Mouse (Mus musculus) cerebellum, adult (tissue): ENCODE measurements around the gene Erc2.

Source experiments
- ATAC-seq: cut with Nextera tagmentation; 2 replicates; pipeline ENCODE4 v1.9.2; 2017; ENCODE audit warnings: mild to moderate bottlenecking, moderate library complexity, mixed read lengths; ENCODE audit not compliant: insufficient number of reproducible peaks, low FRiP score, low TSS enrichment

The Erc2 gene

DNA sequence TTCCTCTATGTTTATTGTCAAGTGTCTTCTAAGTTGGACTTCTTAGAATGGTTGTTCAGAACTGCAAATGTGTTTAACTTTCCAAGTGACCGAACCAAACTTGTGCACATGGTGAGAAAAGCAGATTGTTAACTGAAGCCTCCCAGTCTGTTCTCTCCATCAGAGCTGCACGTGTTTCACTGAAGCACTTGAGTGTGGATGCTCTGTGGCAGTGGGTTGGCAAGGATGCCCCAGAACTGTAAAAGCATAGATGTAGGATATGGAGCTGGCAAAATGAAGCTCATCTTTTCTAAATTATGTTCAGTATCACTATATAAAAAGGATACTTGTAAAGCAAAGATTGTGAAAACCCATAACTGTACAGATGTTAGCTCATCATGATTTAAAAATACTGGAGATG lies 645.1 kb downstream of the Erc2 start:
- ATAC-seq = no peak

- no peak for ATAC-seq
Observed at GRCm38 (mm10) chr14:28271846-28272245, 649.6 kb downstream of the Erc2 start.

GRCm38 (mm10) chr14:28273669-28274068 lies 651.4 kb downstream of the Erc2 start:
- no peak for ATAC-seq

DNA sequence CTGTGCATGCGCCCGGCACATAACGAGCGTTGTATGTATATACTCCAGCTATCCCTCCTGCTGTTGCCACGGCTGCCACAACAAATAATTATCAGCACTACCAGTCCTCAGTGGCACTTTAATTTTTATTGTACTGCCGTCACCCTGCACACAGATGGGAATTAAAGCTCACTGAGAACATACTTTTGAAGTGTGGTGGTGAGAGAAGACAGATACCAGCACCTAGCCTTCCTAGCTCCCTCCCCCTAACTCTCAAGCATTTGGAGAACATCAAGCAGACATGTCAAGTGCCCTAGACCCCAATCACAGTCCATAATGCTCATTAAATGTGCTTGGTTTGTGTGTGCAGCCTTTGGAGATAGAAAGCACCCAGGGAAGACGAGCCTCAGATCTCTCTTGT lies 652.6 kb downstream of the Erc2 start:
- ATAC-seq = no peak

- no peak for ATAC-seq
Observed at GRCm38 (mm10) chr14:28278951-28279350, 656.7 kb downstream of the Erc2 start.

GRCm38 (mm10) chr14:28280376-28280775 lies 658.1 kb downstream of the Erc2 start:
- no peak for ATAC-seq

GRCm38 (mm10) chr14:28283319-28284095 lies 661.3 kb downstream of the Erc2 start:
- no peak for ATAC-seq

DNA sequence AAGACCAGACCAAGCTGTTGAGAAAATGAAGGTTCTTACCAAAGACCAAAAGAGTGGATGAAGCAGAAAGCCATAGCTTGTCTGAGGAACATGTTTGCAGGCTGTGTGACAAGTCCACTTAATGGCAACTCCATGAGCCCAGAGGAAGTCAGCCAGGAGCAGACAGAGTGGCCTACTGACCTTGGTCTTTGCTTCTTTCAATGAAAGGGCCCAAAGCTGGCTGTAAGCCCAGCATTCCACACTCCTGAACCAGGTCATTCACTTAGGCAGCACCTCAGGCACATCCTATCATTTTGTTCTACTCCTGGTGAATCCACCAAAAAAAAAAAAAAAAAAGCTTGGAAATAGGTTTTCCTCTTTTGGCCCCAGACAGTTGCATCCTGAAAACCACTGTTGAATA lies 664.3 kb downstream of the Erc2 start:
- ATAC-seq = no peak

DNA sequence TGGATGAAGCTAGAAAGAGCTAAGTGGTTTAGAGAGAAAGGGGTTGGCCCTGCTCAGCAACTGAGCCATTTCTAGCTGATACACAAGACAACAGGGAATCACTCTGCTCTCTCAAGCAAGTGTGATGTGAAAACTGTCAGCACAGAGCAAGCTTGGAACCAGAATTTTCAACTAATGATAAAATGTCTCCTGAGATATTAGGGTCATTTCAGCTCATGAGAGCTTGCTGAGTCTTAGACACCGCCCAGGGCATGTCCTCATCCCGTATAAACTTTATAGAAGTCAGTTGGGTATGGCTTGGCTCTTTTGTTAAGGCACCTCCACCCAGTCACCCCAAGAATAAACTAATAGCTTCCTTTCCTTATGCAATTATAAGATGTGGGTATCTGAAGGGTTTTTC lies 666.0 kb downstream of the Erc2 start:
- ATAC-seq = no peak

DNA sequence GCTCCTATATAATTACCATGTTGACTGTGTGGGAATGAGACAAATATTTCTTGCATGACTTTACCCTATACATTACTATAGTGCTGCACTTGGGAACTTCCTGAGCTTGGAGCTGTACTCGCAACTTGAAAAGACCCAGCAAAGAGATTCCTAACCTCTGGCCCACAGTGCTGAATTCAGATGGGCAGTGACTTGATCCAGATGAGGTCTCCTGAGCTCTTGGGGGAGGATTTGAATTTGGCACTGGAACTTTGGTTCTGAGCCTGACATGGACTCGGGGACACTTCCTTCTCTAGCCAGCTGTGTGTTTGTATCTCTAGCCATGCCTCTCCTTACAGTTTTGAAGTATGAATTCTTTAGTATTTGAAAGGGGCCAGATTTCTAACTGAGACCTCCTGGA lies 666.7 kb downstream of the Erc2 start:
- ATAC-seq = no peak

- no peak for ATAC-seq
Observed at GRCm38 (mm10) chr14:28293921-28294320, 671.7 kb downstream of the Erc2 start.

DNA sequence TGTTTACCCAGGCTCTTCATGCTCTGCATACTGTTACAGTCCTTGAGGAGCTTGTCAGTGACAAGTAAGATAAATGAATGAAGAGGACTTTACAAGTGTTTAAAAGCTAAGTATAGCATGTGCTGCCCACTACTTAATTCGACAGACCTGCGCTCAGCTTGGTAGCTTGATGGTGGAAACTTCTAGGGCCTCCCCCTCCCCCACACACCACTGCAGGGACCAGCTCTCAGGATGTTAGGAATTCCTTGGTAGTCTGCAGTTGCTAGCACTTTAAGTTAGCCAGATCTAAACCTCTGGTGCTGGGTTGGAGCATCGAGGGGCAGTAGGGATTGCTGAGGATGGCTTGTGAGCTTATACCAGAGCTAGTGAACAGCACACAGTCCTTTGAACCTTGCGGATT lies 672.9 kb downstream of the Erc2 start:
- no peak for ATAC-seq

DNA sequence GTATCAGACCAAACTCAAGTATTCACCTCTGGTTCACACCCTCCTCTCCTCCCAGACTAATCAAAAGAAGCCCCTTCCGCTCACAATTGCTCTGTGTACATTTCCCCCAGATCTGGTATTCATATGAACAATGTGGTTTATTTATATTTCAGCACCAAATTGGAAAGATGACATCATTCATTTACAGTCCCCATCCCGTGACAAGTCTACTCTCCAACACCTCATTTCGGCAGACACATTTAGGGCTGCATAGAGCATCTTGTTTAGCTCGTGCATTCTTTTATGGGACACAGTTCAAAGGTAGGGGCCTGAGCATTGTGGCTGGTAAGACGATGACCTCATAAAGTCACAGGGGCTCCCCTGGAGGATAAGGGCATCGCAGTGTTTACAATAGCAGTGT lies 677.9 kb downstream of the Erc2 start:
- no peak for ATAC-seq

- ATAC-seq = no peak
Observed at GRCm38 (mm10) chr14:28301251-28301650, 679.0 kb downstream of the Erc2 start.

DNA sequence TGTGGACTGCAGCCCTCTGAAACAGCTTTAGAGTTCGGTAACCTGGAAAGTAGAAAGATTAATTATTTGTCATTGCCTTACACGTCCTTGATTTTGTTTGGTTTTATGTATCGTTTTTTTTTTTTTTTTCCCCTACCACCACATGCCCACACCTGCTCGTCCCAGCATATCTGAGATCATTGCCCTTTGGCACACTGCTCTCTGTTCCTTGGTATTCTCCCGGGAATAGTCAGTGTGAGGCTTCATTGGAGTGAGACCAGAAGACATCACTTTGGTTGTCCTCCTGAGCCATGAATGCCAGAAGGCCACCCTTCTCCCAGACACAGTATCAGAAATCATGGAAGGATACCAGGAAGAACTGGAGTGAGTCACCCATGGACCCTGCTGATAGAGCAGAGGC lies 681.9 kb downstream of the Erc2 start:
- 0 out of 2 replicates have a peak, but pooled peaks have one; percentile 26 for ATAC-seq

DNA sequence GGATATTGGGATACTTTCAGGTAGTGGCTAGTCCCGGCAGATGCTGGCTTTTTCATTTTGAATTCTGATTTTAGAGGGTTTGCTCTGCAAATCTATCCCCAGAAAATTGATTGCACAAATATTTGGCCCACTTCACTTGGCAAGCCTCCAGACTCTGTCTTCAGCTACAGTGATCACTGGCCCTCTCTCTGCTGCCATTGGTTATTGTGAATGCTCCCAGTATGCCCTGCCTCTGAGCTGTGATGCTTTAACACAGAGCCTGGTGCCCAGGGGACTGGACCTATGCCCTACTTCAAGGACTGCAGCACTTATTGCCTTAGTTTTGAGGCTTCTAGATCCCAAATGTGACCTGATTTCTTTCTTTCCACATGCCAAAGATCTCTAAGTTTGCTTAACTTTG lies 686.4 kb downstream of the Erc2 start:
- no peak for ATAC-seq

- ATAC-seq = no peak
Observed at GRCm38 (mm10) chr14:28316851-28317250, 694.6 kb downstream of the Erc2 start.

DNA sequence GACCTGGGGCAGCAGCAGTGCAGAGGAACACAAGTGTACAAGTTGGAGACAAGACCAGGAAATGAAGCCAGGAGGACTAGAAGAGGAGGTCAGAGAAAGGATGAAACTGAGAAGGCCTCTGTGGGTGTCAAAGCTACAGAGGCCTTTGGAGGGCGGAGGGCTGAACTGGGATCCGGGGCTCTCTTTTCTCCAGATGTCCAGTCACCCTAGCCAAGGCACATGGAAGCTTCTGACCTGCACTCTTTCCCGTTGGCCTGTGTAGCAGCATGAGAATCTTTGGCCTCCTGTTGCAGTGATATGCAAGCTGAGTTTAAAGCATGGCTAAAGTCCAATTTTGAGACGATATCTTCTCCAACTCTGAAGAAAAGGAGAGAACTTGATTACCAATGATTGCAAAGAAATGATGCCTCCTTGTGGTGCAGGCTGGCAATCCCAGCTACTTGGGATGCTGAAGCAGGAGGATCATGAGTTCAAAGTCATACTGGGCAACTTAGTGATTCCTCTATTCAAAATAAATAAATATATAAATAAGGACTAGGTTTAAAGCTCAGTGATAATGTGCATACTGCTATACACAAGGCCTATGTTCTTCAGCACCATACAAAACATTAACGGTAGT lies 699.8 kb downstream of the Erc2 start:
- no peak for ATAC-seq

GRCm38 (mm10) chr14:28323243-28323642 lies 701.0 kb downstream of the Erc2 start:
- no peak for ATAC-seq

GRCm38 (mm10) chr14:28323727-28324126 lies 701.5 kb downstream of the Erc2 start:
- no peak for ATAC-seq

- no peak for ATAC-seq
Observed at GRCm38 (mm10) chr14:28326456-28326855, 704.2 kb downstream of the Erc2 start.

DNA sequence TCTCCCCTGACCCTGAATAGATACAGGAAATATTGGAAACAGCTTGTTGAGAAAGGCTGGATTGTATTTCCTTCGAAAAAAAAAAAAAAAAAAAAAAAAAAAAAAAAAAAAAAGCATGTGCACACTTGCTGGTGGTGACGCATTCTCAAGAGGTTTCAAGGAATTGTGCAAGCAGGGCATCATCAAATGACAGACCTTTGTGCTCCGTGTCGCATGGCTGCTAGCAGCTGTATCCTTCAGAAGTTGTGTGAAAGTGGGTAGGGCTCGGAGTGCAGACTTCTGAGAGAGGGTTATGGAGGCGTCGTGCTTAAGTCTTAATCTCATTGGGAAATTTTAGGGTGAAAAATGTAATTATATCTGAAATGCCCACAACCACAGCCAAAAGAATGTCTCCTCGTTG lies 706.3 kb downstream of the Erc2 start:
- no peak for ATAC-seq
